ENCODE assay signal across 31 mouse cellular contexts in genomic region chr9:109953538-109953937, GRCm38 (mm10). TPM values are rescaled to one million over a fixed set of nuclear protein-coding genes. Genes with fewer than 3 reads are reported as not detected.
DNase-seq lines count a peak whose midpoint lies in the region; ATAC-seq and TF ChIP-seq lines count a peak whose summit lies in the region.
"Had no signal": no experiment of that assay in that cellular context is flagged by ENCODE, and none has a peak within 500 bp of the region (broad histone marks: within the 10 kb centered on the region; RNA-seq: fewer than 3 reads in every experiment).

No protein-coding gene starts in this region.

- H3K79me2 ChIP-seq in CH12.LX (replicated peaks; ENCODE audit: control insufficient read depth, extremely low read depth, insufficient read depth, poor library complexity, severe bottlenecking): peaks cover 6% of the 10 kb centered on the region; the same call in 1 of the 2 replicates

- peak overlapping the region; percentile 32; the same call in 1 of the 2 replicates for H3K27ac ChIP-seq in layer of hippocampus, adult 2 months
- H3K27ac ChIP-seq in CH12.LX (ENCODE audit: insufficient read depth, low read depth): no peak overlapping the region
- no peak overlapping the region for H3K27ac ChIP-seq in hindbrain, embryonic 12.5 days
- no peak overlapping the region for H3K27ac ChIP-seq in forebrain, embryonic 16.5 days (ENCODE audit: low read length)
- H3K27ac ChIP-seq: gastrocnemius, adult 2 months; heart, adult 2 months; hindbrain, embryonic 15.5 days; intestine, embryonic 15.5 days; kidney, postnatal 0 days; liver, embryonic 15.5 days; neural tube, embryonic 13.5 days; stomach, embryonic 15.5 days had no signal

- TF ChIP-seq EP300 in CH12.LX (IDR thresholded peaks at IDR 0.05; ENCODE audit: low read length): no peak

- no peak overlapping the region; the same call in 1 of the 2 replicates for H3K4me2 ChIP-seq in CH12.LX (ENCODE audit: insufficient read depth, low read depth, poor library complexity, severe bottlenecking)
- no peak overlapping the region for H3K4me2 ChIP-seq in hindbrain, embryonic 12.5 days (replicated peaks)
- no peak overlapping the region for H3K4me2 ChIP-seq in forebrain, embryonic 16.5 days (ENCODE audit: low read length)
- H3K4me2 ChIP-seq: heart, embryonic 12.5 days; hindbrain, embryonic 15.5 days; intestine, embryonic 15.5 days; liver, embryonic 15.5 days; lung, embryonic 14.5 days; neural tube, embryonic 13.5 days; stomach, embryonic 15.5 days had no signal

- peaks cover 0 to 2% of the 10 kb centered on the region in 2 experiments for H3K36me3 ChIP-seq in CH12.LX (replicated peaks in 1 of 2; ENCODE audit: control insufficient read depth in 1 of 2, insufficient read depth in 1 of 2, low read length in 1 of 2)
- no peaks in the 10 kb centered on the region for H3K36me3 ChIP-seq in splenic B cell, adult 2 months (ENCODE audit: control insufficient read depth, insufficient read depth, low read length, poor library complexity, severe bottlenecking)
- H3K36me3 ChIP-seq in hindbrain, embryonic 12.5 days: no peaks in the 10 kb centered on the region
- no peaks in the 10 kb centered on the region for H3K36me3 ChIP-seq in forebrain, embryonic 16.5 days (ENCODE audit: control insufficient read depth, insufficient read depth)
- H3K36me3 ChIP-seq: hindbrain, embryonic 15.5 days; intestine, embryonic 15.5 days; stomach, embryonic 15.5 days had no signal

- dilution Hi-C loops in CH12.LX (cut with MboI; ENCODE audit: extremely low pct_ligation_motif_present, extremely low pct_unique_long_range_greater_than_20kb, low sequenced_read_pairs): no loop called here

- in situ Hi-C loops in CH12.LX (cut with MboI; ENCODE audit: low pct_ligation_motif_present, low pct_unique_long_range_greater_than_20kb, low sequenced_read_pairs): no loop called here

- no peak for DNase-seq in layer of hippocampus, adult 2 months (ENCODE audit: low spot score in 2 of 2)
- no peak for DNase-seq in layer of hippocampus, postnatal 14 days (ENCODE audit: low spot score in 2 of 2)
- peak; percentile 35 for DNase-seq in CH12.LX (ENCODE audit: extremely low read depth)
- DNase-seq in splenic B cell, adult 2 months (ENCODE audit: low read depth, low spot score): peak; percentile 79
- DNase-seq in ovary, adult 18-20 months (ENCODE audit: low spot score): no peak
- DNase-seq: adrenal gland, postnatal 14 days; cerebellum, adult 11 months; cerebellum, adult 9-10 months; cerebellum, postnatal 36 days; gastrocnemius, adult 2 months; gastrocnemius, postnatal 36 days; heart, adult 2 months; kidney, adult 2 months; layer of hippocampus, adult 9-11 months; liver; lung, embryonic 14.5 days; lung, postnatal 14 days; retina, postnatal 1 day; right cerebral cortex, postnatal 14 days had no signal

- H3K27me3 ChIP-seq in CH12.LX (replicated peaks): no peaks in the 10 kb centered on the region
- H3K27me3 ChIP-seq in splenic B cell, adult 2 months (ENCODE audit: control insufficient read depth, insufficient read depth, low read length, poor library complexity, severe bottlenecking): no peaks in the 10 kb centered on the region
- H3K27me3 ChIP-seq in hindbrain, embryonic 12.5 days: no peaks in the 10 kb centered on the region
- H3K27me3 ChIP-seq in forebrain, embryonic 16.5 days (replicated peaks; ENCODE audit: control insufficient read depth, insufficient read depth, low read length): no peaks in the 10 kb centered on the region
- H3K27me3 ChIP-seq: heart, embryonic 12.5 days; hindbrain, embryonic 15.5 days; intestine, embryonic 15.5 days; liver, embryonic 15.5 days; neural tube, embryonic 13.5 days; stomach, embryonic 15.5 days had no signal

- H3K4me3 ChIP-seq in layer of hippocampus, adult 2 months: no peak overlapping the region
- no peak overlapping the region for H3K4me3 ChIP-seq in CH12.LX (replicated peaks in 1 of 3; ENCODE audit: low read depth in 2 of 3, low read length in 2 of 3, poor library complexity in 1 of 3)
- H3K4me3 ChIP-seq in hindbrain, embryonic 12.5 days: no peak overlapping the region
- no peak overlapping the region for H3K4me3 ChIP-seq in forebrain, embryonic 16.5 days (replicated peaks; ENCODE audit: low read length)
- H3K4me3 ChIP-seq: gastrocnemius, adult 2 months; heart, adult 2 months; heart, embryonic 12.5 days; hindbrain, embryonic 15.5 days; intestine, embryonic 15.5 days; liver, embryonic 15.5 days; neural tube, embryonic 13.5 days; stomach, embryonic 15.5 days had no signal

- no peak for TF ChIP-seq CTCF in layer of hippocampus, adult 2 months (conservative IDR thresholded peaks at IDR 0.05)
- no peak for TF ChIP-seq CTCF in CH12.LX (conservative IDR thresholded peaks at IDR 0.05 in 1 of 2, IDR thresholded peaks at IDR 0.05 in 1 of 2; ENCODE audit: low read depth in 2 of 2, low read length in 2 of 2)

- TF ChIP-seq POLR2A in CH12.LX (IDR thresholded peaks at IDR 0.05; ENCODE audit: low read depth, low read length): no peak

- ATAC-seq in activated CD4-positive, CD25-positive, alpha-beta regulatory T cell, adult 4 months: peak; percentile 36
- ATAC-seq in hindbrain, embryonic 12.5 days (ENCODE audit: low FRiP score): no peak
- ATAC-seq in forebrain, embryonic 16.5 days: no peak
- ATAC-seq: forebrain, embryonic 14.5 days; intestine, embryonic 15.5 days; midbrain, embryonic 16.5 days had no signal

- no peak for TF ChIP-seq RAD21 in CH12.LX (IDR thresholded peaks at IDR 0.05; ENCODE audit: low read depth, low read length)

- no peaks in the 10 kb centered on the region; a peak in 1 of 4 replicates for H3K4me1 ChIP-seq in CH12.LX (ENCODE audit: control insufficient read depth in 1 of 2, insufficient read depth in 2 of 2)
- no peaks in the 10 kb centered on the region for H3K4me1 ChIP-seq in hindbrain, embryonic 12.5 days
- H3K4me1 ChIP-seq in forebrain, embryonic 16.5 days (replicated peaks; ENCODE audit: control insufficient read depth, insufficient read depth, low read length): no peaks in the 10 kb centered on the region
- H3K4me1 ChIP-seq: hindbrain, embryonic 15.5 days; intestine, embryonic 15.5 days; liver, embryonic 15.5 days; neural tube, embryonic 13.5 days; stomach, embryonic 15.5 days had no signal

- no peak overlapping the region for H3K9ac ChIP-seq in CH12.LX (ENCODE audit: insufficient read depth, low read depth)
- no peak overlapping the region for H3K9ac ChIP-seq in hindbrain, embryonic 12.5 days
- H3K9ac ChIP-seq in forebrain, embryonic 16.5 days (replicated peaks; ENCODE audit: low read depth, low read length): no peak overlapping the region
- H3K9ac ChIP-seq: heart, embryonic 12.5 days; hindbrain, embryonic 15.5 days; intestine, embryonic 15.5 days; liver, embryonic 15.5 days; lung, embryonic 14.5 days; neural tube, embryonic 13.5 days; stomach, embryonic 15.5 days had no signal

- WGBS in hindbrain, embryonic 12.5 days: 88% methylated on average over 8 of the region's 8 CpGs
- 90% methylated on average over 8 of the region's 8 CpGs for WGBS in forebrain, embryonic 16.5 days

- no peaks in the 10 kb centered on the region for H3K9me3 ChIP-seq in CH12.LX (replicated peaks; ENCODE audit: low read length)
- no peaks in the 10 kb centered on the region for H3K9me3 ChIP-seq in hindbrain, embryonic 12.5 days (replicated peaks)
- H3K9me3 ChIP-seq in forebrain, embryonic 16.5 days (ENCODE audit: control insufficient read depth, low read length): no peaks in the 10 kb centered on the region
- H3K9me3 ChIP-seq: heart, embryonic 12.5 days; hindbrain, embryonic 15.5 days; intestine, embryonic 15.5 days; liver, embryonic 15.5 days; neural tube, embryonic 13.5 days; stomach, embryonic 15.5 days had no signal

TF ChIP-seq in CH12.LX, 34 proteins besides CTCF, POLR2A, EP300 and RAD21:
- TF ChIP-seq ETS1 (conservative IDR thresholded peaks at IDR 0.05; ENCODE audit: low read depth, low read length) (peak; percentile 100), IRF4 (IDR thresholded peaks at IDR 0.05; ENCODE audit: low read depth, low read length) (peak; percentile 88), JUND (conservative IDR thresholded peaks at IDR 0.05; ENCODE audit: low read depth, low read length) (no peak), RCOR1 (conservative IDR thresholded peaks at IDR 0.05; ENCODE audit: low read depth, low read length) (peak; percentile 59; the same call in 1 of the 2 replicates), HCFC1 (IDR thresholded peaks at IDR 0.05; ENCODE audit: low read depth, low read length) (peak; percentile 38; the same call in 1 of the 2 replicates)
TF ChIP-seq in CH12.LX: peak in this region for 4.

RNA-seq across cellular contexts. Expression of gene Map4, which starts 22.3 kb away (rescaled TPM):
- total RNA-seq in layer of hippocampus, adult 2 months (2021): 100 to 1,000 TPM; 578 to 579 TPM
- 100 to 1,000 TPM; 625 to 628 TPM for total RNA-seq in layer of hippocampus, postnatal 14 days (2021)
- 23.1 and 28.9 TPM in 2 replicates for total RNA-seq in CH12.LX (2012; rRNA removed)
- 13.8 and 14.4 TPM in 2 replicates for total RNA-seq in CH12.LX (2014; rRNA removed)
- 40.6 and 45.8 TPM in 2 replicates for polyA plus RNA-seq in CH12.LX (2012; ENCODE audit: insufficient read length, low read depth)
- 10 to 100 TPM; 40.8 to 42.7 TPM for polyA plus RNA-seq in activated CD4-positive, CD25-positive, alpha-beta regulatory T cell, adult 4 months (2017; shearing (Covaris generic))
- polyA plus RNA-seq in hindbrain, embryonic 12.5 days (2016; fragmentation: Nextera tagmentation; extraction: Ambion mirVana): 137 and 164 TPM in 2 replicates
- 137 and 144 TPM in 2 replicates for polyA plus RNA-seq in forebrain, embryonic 16.5 days (2015; fragmentation: Nextera tagmentation; extraction: Ambion mirVana)

Comparison
In these comparisons a context has a peak if more than half of its experiments do, and no peak if none do; other contexts are left out.
1. DNase-seq: peak in CH12.LX (single experiment) and splenic B cell, adult 2 months (single experiment); none in layer of hippocampus, adult 2 months (0 of 2), layer of hippocampus, postnatal 14 days (0 of 2) and ovary, adult 18-20 months (single experiment).